Mouse (Mus musculus) liver, postnatal 0 days (tissue): ENCODE measurements around the gene Epha4.

Experiments
- CTCF ChIP-seq: sonication (generic); IDR thresholded peaks from 2 replicates; pipeline ENCODE4 v1.5.1; 2016; ENCODE audit warnings: antibody characterized with exemption, low read depth
- EP300 ChIP-seq: IDR thresholded peaks from 2 replicates; pipeline ENCODE4 v1.6.1; 2016; ENCODE audit warnings: antibody characterized with exemption, low read depth, mild to moderate bottlenecking

DNA sequence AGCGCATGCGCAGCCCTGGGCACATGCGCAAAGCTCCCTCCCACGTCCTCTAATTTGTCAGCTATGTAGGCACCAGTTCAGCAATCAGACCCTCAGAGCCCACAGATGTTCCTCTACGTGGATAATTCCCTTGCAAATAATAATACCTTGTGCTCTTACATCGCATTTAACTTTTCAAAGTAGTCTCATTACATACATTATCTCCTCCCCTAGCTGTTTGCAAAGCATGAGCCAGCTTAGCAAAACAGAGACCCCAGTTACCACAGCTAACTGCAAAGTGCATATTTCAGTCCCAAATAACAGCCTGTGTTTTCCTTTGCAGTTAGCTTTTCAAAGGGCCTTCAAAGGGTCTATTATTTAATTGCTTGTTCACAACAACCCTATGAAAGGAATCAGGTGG is 123.3 kb downstream of the Epha4 start:
- TF ChIP-seq CTCF (no peak), EP300 (no peak)
